Mouse (Mus musculus) stomach, postnatal 0 days (tissue): ENCODE results near the gene Ltbp1.

ENCODE experiments used
- CTCF ChIP-seq: IDR thresholded peaks from 2 replicates; pipeline ENCODE4 v1.5.1; 2016; ENCODE audit warnings: antibody characterized with exemption, low read depth, mild to moderate bottlenecking, moderate library complexity
- EP300 ChIP-seq: optimal IDR thresholded peaks from 2 replicates; pipeline ENCODE3; 2016; ENCODE audit warnings: antibody characterized with exemption

DNA sequence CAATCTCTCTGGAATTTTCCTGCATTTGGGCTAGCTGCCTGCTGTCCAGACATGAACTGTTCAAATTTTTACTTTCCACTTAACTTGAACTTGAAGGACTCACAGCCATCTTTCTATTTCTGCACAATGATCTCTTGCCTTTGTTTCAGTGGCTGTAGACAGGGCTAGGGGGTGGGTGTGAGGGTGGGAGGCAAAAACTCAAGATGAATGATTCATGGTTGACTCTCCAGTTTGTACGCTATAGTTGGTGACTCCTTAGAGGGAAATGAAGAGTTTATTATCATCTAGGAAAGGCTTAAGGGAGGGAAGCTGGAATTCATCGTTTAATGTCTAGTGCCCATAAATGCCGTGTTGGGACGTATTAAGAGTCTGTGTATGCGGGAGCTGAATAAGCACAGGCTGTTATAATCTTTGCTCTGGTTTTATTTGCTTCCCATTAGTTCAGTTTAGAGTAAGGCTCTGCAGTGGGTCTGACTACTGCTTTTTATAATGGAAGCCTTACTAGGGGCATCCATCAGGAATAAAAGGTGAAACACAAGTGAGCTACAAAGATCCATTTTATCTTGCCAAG is 436.0 kb downstream of the Ltbp1 start:
- TF ChIP-seq CTCF = no peak
- no peak for TF ChIP-seq EP300
